Mouse (Mus musculus): ENCODE data around the gene Wnt2b.

GRCm38 (mm10) chr3:104991703-104992102, 30.0 kb upstream of the Wnt2b start:
- no peak for TF ChIP-seq CTCF (IDR thresholded peaks at IDR 0.05; ENCODE audit: insufficient read depth, low read depth, low read length)
- no peak for TF ChIP-seq POLR2A (IDR thresholded peaks at IDR 0.05; ENCODE audit: insufficient read depth, low read depth, low read length)

Measured in olfactory bulb, adult 2 months (tissue).